Mouse (Mus musculus): ENCODE data around the gene Ppp3r2. TPM values are rescaled to one million over a fixed set of nuclear protein-coding genes. Genes with fewer than 3 reads are reported as not detected.
A peak's percentile ranks its signal among the peaks of the same experiment; 100 is the strongest.

Gene Ppp3r2
- polyA plus RNA-seq, 1 experiment from 2014 or later, result 0.05 TPM

DNA sequence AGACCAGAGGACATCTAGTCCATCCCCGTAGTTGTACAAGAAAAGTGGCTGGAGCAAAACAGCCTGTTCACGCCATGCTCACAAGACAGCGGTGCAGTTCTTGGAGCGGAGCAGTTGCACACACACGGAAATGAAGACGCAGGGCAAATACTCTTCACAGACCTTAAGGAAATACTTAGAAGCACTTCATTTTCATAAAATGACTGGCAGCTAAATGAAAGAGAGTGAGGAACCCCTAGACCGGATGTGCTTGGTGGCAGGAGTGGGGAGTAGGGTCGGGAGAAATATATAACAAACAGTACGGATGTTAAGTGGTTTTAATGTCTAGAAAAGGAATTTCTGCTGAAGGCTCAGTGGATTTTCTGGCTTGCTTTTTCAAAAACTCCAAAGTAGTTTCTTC, 20.2 kb downstream of the Ppp3r2 start:
- 96% methylated on average over 9 of the region's 9 CpGs for WGBS
- no peaks in the 10 kb centered on the region for H3K27me3 ChIP-seq (ENCODE audit: insufficient read depth, low read length)
- no peak overlapping the region for H3K27ac ChIP-seq (ENCODE audit: low read length)
- H3K9me3 ChIP-seq (ENCODE audit: low read length), result no peaks in the 10 kb centered on the region
- H3K4me2 ChIP-seq (replicated peaks; ENCODE audit: low read depth, low read length), result no peak overlapping the region
- H3K9ac ChIP-seq (replicated peaks; ENCODE audit: low read length), result no peak overlapping the region
- H3K4me1 ChIP-seq (ENCODE audit: insufficient read depth, low read length), result no peaks in the 10 kb centered on the region
- H3K36me3 ChIP-seq (ENCODE audit: insufficient read depth, low read length), result peaks cover 49% of the 10 kb centered on the region
- ATAC-seq (ENCODE audit: low FRiP score, low TSS enrichment), result no peak
- H3K4me3 ChIP-seq (ENCODE audit: low read length), result no peak overlapping the region

DNA sequence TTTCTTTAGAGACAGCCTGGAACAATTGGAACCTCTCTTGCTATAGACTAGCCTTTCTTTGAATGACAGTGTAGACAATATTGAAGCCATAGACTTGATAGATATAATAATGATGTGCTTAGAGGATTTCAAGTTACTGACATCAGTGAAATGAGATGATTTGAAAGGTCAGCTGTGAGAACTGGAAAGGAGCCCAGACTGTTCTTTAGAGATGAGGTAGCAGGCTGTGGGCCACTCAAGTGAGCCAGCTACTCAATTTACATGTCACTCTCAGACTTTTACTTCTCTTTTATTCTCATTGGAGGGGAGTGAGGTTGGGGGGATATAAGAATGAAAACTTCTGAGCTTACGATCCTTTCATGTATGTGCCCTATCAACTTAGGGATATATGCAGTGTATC, 22.4 kb downstream of the Ppp3r2 start:
- Histone ChIP-seq H3K9me3 (ENCODE audit: low read length) (no peaks in the 10 kb centered on the region), H3K27ac (ENCODE audit: low read length) (no peak overlapping the region), H3K4me2 (replicated peaks; ENCODE audit: low read depth, low read length) (no peak overlapping the region), H3K4me1 (ENCODE audit: insufficient read depth, low read length) (no peaks in the 10 kb centered on the region), H3K36me3 (ENCODE audit: insufficient read depth, low read length) (peaks cover 63% of the 10 kb centered on the region), H3K4me3 (ENCODE audit: low read length) (no peak overlapping the region), H3K27me3 (ENCODE audit: insufficient read depth, low read length) (no peaks in the 10 kb centered on the region), H3K9ac (replicated peaks; ENCODE audit: low read length) (no peak overlapping the region)
- 91% methylated on average over 1 of the region's 1 CpGs for WGBS
- ATAC-seq (ENCODE audit: low FRiP score, low TSS enrichment), result no peak

DNA sequence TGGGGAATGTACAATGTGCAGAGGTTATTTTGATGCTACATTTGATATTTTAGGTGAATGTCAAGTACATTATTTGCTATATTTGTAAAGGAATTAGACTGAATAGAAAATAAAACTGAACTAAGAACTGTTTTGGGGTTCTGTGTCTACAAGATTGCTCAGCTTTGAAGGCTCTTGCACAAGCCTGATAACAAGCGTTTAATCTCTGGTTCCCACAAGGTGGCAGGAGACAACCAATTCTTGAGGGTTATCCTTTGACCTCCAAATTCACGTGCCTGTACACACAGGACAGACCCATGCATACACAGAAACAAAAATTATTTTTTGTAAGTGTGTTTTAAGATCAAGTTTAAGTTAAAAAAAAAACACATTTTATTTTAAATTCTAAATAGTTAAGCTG, 41.9 kb downstream of the Ppp3r2 start:
- Histone ChIP-seq H3K27me3 (ENCODE audit: insufficient read depth, low read length) (no peaks in the 10 kb centered on the region), H3K9me3 (ENCODE audit: low read length) (no peaks in the 10 kb centered on the region), H3K36me3 (ENCODE audit: insufficient read depth, low read length) (peaks cover 57% of the 10 kb centered on the region), H3K4me3 (ENCODE audit: low read length) (no peak overlapping the region), H3K27ac (ENCODE audit: low read length) (no peak overlapping the region), H3K9ac (replicated peaks; ENCODE audit: low read length) (no peak overlapping the region), H3K4me1 (ENCODE audit: insufficient read depth, low read length) (no peaks in the 10 kb centered on the region), H3K4me2 (replicated peaks; ENCODE audit: low read depth, low read length) (no peak overlapping the region)
- 64% methylated on average over 2 of the region's 2 CpGs for WGBS
- no peak for ATAC-seq (ENCODE audit: low FRiP score, low TSS enrichment)

- no peaks in the 10 kb centered on the region for H3K27me3 ChIP-seq (ENCODE audit: insufficient read depth, low read length)
- 93% methylated on average over 11 of the region's 11 CpGs for WGBS
- peaks cover 43% of the 10 kb centered on the region for H3K36me3 ChIP-seq (ENCODE audit: insufficient read depth, low read length)
- no peak overlapping the region for H3K4me2 ChIP-seq (replicated peaks; ENCODE audit: low read depth, low read length)
- no peak overlapping the region for H3K9ac ChIP-seq (replicated peaks; ENCODE audit: low read length)
- no peak for ATAC-seq (ENCODE audit: low FRiP score, low TSS enrichment)
- H3K27ac ChIP-seq (ENCODE audit: low read length), result no peak overlapping the region
- H3K4me1 ChIP-seq (ENCODE audit: insufficient read depth, low read length), result peaks cover 9% of the 10 kb centered on the region
- H3K4me3 ChIP-seq (ENCODE audit: low read length), result no peak overlapping the region
- no peaks in the 10 kb centered on the region for H3K9me3 ChIP-seq (ENCODE audit: low read length)
These were observed 44.0 kb downstream of the Ppp3r2 start for GRCm38 (mm10) chr4:49637821-49638220.

DNA sequence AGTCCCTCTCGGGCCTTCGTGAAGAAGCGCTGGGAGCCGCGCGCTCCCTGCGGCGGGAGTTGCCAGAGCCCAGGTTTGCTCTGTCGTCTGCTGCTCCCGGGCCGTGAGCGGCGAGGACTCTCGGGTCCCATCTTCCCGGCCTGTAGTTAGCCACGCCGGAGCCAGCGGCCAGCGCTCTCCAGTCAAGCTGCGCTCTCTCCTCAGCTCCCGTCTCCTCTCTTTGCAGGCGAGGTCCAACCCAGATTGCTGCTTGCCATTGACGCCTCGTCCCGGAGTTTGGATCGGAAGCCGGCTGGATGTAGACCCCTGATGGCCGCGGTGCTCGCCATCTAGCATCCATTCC, 49.7 kb downstream of the Ppp3r2 start:
- ATAC-seq (ENCODE audit: low FRiP score, low TSS enrichment), result peak; percentile 82; the same call in 1 of the 2 replicates
- peaks cover 9% of the 10 kb centered on the region for H3K4me1 ChIP-seq (ENCODE audit: insufficient read depth, low read length)
- H3K4me2 ChIP-seq (replicated peaks; ENCODE audit: low read depth, low read length), result peak overlapping the region; percentile 66
- no peaks in the 10 kb centered on the region for H3K27me3 ChIP-seq (ENCODE audit: insufficient read depth, low read length)
- H3K4me3 ChIP-seq (ENCODE audit: low read length), result peak overlapping the region; percentile 83
- H3K9ac ChIP-seq (replicated peaks; ENCODE audit: low read length), result peak overlapping the region; percentile 85
- WGBS, result 0% methylated on average over 30 of the region's 30 CpGs
- H3K9me3 ChIP-seq (ENCODE audit: low read length), result no peaks in the 10 kb centered on the region
- peak overlapping the region; percentile 92 for H3K27ac ChIP-seq (ENCODE audit: low read length)
- H3K36me3 ChIP-seq (ENCODE audit: insufficient read depth, low read length), result peaks cover 18% of the 10 kb centered on the region

- Histone ChIP-seq H3K27ac (ENCODE audit: low read length) (peak within 1 kb of the TSS; percentile 92), H3K36me3 (ENCODE audit: insufficient read depth, low read length) (peaks cover 13% of the 10 kb centered on the region), H3K4me2 (replicated peaks; ENCODE audit: low read depth, low read length) (peak within 1 kb of the TSS; percentile 66), H3K9me3 (ENCODE audit: low read length) (no peaks in the 10 kb centered on the region), H3K27me3 (ENCODE audit: insufficient read depth, low read length) (no peaks in the 10 kb centered on the region), H3K4me1 (ENCODE audit: insufficient read depth, low read length) (peaks cover 13% of the 10 kb centered on the region), H3K4me3 (ENCODE audit: low read length) (peak within 1 kb of the TSS; percentile 83), H3K9ac (replicated peaks; ENCODE audit: low read length) (peak within 1 kb of the TSS; percentile 85)
- 3% methylated on average over 37 of the region's 37 CpGs for WGBS
- ATAC-seq (ENCODE audit: low FRiP score, low TSS enrichment), result peak; percentile 98
These were observed 50.3 kb downstream of the Ppp3r2 start, which contains the start of gene Rnf20 for GRCm38 (mm10) chr4:49631319-49632138. TSS of gene Rnf20 (plus strand) at chr4:49632006.

- H3K4me1 ChIP-seq (ENCODE audit: insufficient read depth, low read length), result peaks cover 14% of the 10 kb centered on the region
- ATAC-seq (ENCODE audit: low FRiP score, low TSS enrichment), result no peak
- no peak overlapping the region for H3K4me2 ChIP-seq (replicated peaks; ENCODE audit: low read depth, low read length)
- H3K4me3 ChIP-seq (ENCODE audit: low read length), result no peak overlapping the region
- H3K9me3 ChIP-seq (ENCODE audit: low read length), result no peaks in the 10 kb centered on the region
- no peak overlapping the region for H3K27ac ChIP-seq (ENCODE audit: low read length)
- H3K9ac ChIP-seq (replicated peaks; ENCODE audit: low read length), result no peak overlapping the region
- H3K27me3 ChIP-seq (ENCODE audit: insufficient read depth, low read length), result no peaks in the 10 kb centered on the region
- no peaks in the 10 kb centered on the region for H3K36me3 ChIP-seq (ENCODE audit: insufficient read depth, low read length)
- WGBS, result 81% methylated on average over 5 of the region's 5 CpGs
These were observed 52.9 kb downstream of the Ppp3r2 start for GRCm38 (mm10) chr4:49628941-49629340.

Other genes with a start within 250 kb of the Ppp3r2 start
- 0.80 and 1.0 TPM in 2 replicates for gene Acnat1, start 208.1 kb downstream of the Ppp3r2 start, polyA plus RNA-seq (2015; fragmentation: Nextera tagmentation; extraction: Ambion mirVana)
- 0.12 and 0.22 TPM in 2 replicates for gene Baat, start 175.5 kb downstream of the Ppp3r2 start, polyA plus RNA-seq (2015; fragmentation: Nextera tagmentation; extraction: Ambion mirVana)
- 91.4 and 95.7 TPM in 2 replicates for gene Mrpl50, start 160.9 kb downstream of the Ppp3r2 start, polyA plus RNA-seq (2015; fragmentation: Nextera tagmentation; extraction: Ambion mirVana)
- 11.1 and 13.0 TPM in 2 replicates for gene Zfp189, start 160.8 kb downstream of the Ppp3r2 start, polyA plus RNA-seq (2015; fragmentation: Nextera tagmentation; extraction: Ambion mirVana)
- gene Aldob, start 132.5 kb downstream of the Ppp3r2 start, polyA plus RNA-seq (2015; fragmentation: Nextera tagmentation; extraction: Ambion mirVana), result 421 and 493 TPM in 2 replicates
- gene Tmem246, start 84.1 kb downstream of the Ppp3r2 start, polyA plus RNA-seq (2015; fragmentation: Nextera tagmentation; extraction: Ambion mirVana), result 26.0 and 26.6 TPM in 2 replicates
- gene Rnf20, start 50.0 kb downstream of the Ppp3r2 start, polyA plus RNA-seq (2015; fragmentation: Nextera tagmentation; extraction: Ambion mirVana), result 40.7 and 42.5 TPM in 2 replicates
- gene Grin3a, start 163.7 kb upstream of the Ppp3r2 start, polyA plus RNA-seq (2015; fragmentation: Nextera tagmentation; extraction: Ambion mirVana), result 0.64 and 0.86 TPM in 2 replicates